Mouse (Mus musculus) midbrain, embryonic 16.5 days (tissue): ENCODE results near the gene Fbf1. TPM values are rescaled to one million over a fixed set of nuclear protein-coding genes. Genes with fewer than 3 reads are reported as not detected.

ENCODE experiments used
- ATAC-seq: fragments of 200-750 bp; cut with Nextera tagmentation; 2 replicates; pipeline ENCODE4 v1.8.0; 2017; ENCODE audit warnings: moderate TSS enrichment
- H3K27ac ChIP-seq: fragments of 300-500 bp; sonication (generic); 2 replicates; pipeline ENCODE4 v1.5.1; 2014; ENCODE audit warnings: mild to moderate bottlenecking, low read length, mixed read lengths
- H3K27me3 ChIP-seq: fragments of 300-500 bp; sonication (generic); 2 replicates; pipeline ENCODE4 v1.6.1; 2014; ENCODE audit warnings: low read depth, low read length, mixed read lengths; ENCODE audit not compliant: control insufficient read depth, insufficient read depth
- H3K36me3 ChIP-seq: fragments of 300-500 bp; sonication (generic); 2 replicates; pipeline ENCODE4 v1.6.1; 2014; ENCODE audit warnings: mild to moderate bottlenecking, low read length, moderate library complexity, mixed read lengths; ENCODE audit not compliant: control insufficient read depth, insufficient read depth
- H3K4me1 ChIP-seq: fragments of 300-500 bp; sonication (generic); 2 replicates; pipeline ENCODE4 v1.6.1; 2014; ENCODE audit warnings: mild to moderate bottlenecking, low read length, mixed read lengths; ENCODE audit not compliant: control insufficient read depth, insufficient read depth
- H3K4me2 ChIP-seq: fragments of 300-500 bp; sonication (generic); 2 replicates; pipeline ENCODE4 v1.6.1; 2014; ENCODE audit warnings: mild to moderate bottlenecking, low read length, mixed read lengths
- H3K4me3 ChIP-seq: fragments of 300-500 bp; sonication (generic); 2 replicates; pipeline ENCODE4 v1.5.1; 2014; ENCODE audit warnings: low read depth, mild to moderate bottlenecking, low read length, moderate library complexity, mixed read lengths
- H3K9ac ChIP-seq: fragments of 300-500 bp; sonication (generic); 2 replicates; pipeline ENCODE4 v1.6.1; 2014; ENCODE audit warnings: low read depth, low read length, mixed read lengths
- H3K9me3 ChIP-seq: fragments of 300-500 bp; sonication (generic); replicated peaks from 2 replicates; pipeline ENCODE4 v1.6.1; 2014; ENCODE audit warnings: mild to moderate bottlenecking, low read length, mixed read lengths; ENCODE audit not compliant: control insufficient read depth, poor library complexity, severe bottlenecking
- WGBS: fragments of 180-500 bp; shearing (Covaris S2); extraction: QIAGEN DNeasy Blood & Tissue Kit; methylation state at CpG from one replicate; pipeline ENCODE4 v1.1.7; 2014; 5-methylcytosine and 5-hydroxymethylcytosine counted together
- polyA plus RNA-seq: library from polyadenylated mRNA; unstranded; fragments of >200 nt; fragmentation: Nextera tagmentation; extraction: Ambion mirVana; gene quantifications from 2 replicates; pipeline ENCODE4 v1.2.1, GENCODE M21; 2015

Fbf1 gene
- polyA plus RNA-seq, 1 experiment from 2014 or later: 69.4 TPM

- H3K36me3 ChIP-seq: peaks cover 11% of the 10 kb centered on the region
- no peaks in the 10 kb centered on the region for H3K27me3 ChIP-seq
- H3K9me3 ChIP-seq: no peaks in the 10 kb centered on the region
- peaks cover 14% of the 10 kb centered on the region for H3K4me1 ChIP-seq
- H3K27ac ChIP-seq: no peak overlapping the region
- no peak for ATAC-seq
- no peak overlapping the region for H3K4me2 ChIP-seq
- no peak overlapping the region for H3K4me3 ChIP-seq
- WGBS: 87% methylated on average over 16 of the region's 16 CpGs
- no peak overlapping the region for H3K9ac ChIP-seq
Measured at GRCm38 (mm10) chr11:116132366-116133333, 35.3 kb downstream of the Fbf1 start.

- peak overlapping the region; percentile 76 for H3K4me2 ChIP-seq
- no peaks in the 10 kb centered on the region for H3K9me3 ChIP-seq
- H3K27ac ChIP-seq: 0 out of 2 replicates have a peak overlapping the region, but pooled peaks have one; percentile 90
- H3K36me3 ChIP-seq: peaks cover 11% of the 10 kb centered on the region
- peak overlapping the region; percentile 36; the same call in 1 of the 2 replicates for H3K9ac ChIP-seq
- H3K4me3 ChIP-seq: peak overlapping the region; percentile 62
- no peaks in the 10 kb centered on the region for H3K27me3 ChIP-seq
- 82% methylated on average over 15 of the region's 15 CpGs for WGBS
- peaks cover 14% of the 10 kb centered on the region for H3K4me1 ChIP-seq
- no peak for ATAC-seq
Measured at GRCm38 (mm10) chr11:116131349-116132170, 36.4 kb downstream of the Fbf1 start.

GRCm38 (mm10) chr11:116130488-116131205 is 37.3 kb downstream of the Fbf1 start, which contains the start of gene Trim65:
Gene Trim65 (minus strand): TSS chr11:116131128.
- peak; percentile 93 for ATAC-seq
- 1% methylated on average over 67 of the region's 69 CpGs for WGBS
- peak within 1 kb of the TSS; percentile 62 for H3K4me3 ChIP-seq
- H3K4me2 ChIP-seq: peak within 1 kb of the TSS; percentile 76
- H3K9me3 ChIP-seq: no peaks in the 10 kb centered on the region
- H3K27me3 ChIP-seq: no peaks in the 10 kb centered on the region
- H3K9ac ChIP-seq: peak within 1 kb of the TSS; percentile 76
- peaks cover 14% of the 10 kb centered on the region for H3K4me1 ChIP-seq
- H3K27ac ChIP-seq: peak within 1 kb of the TSS; percentile 90
- H3K36me3 ChIP-seq: peaks cover 13% of the 10 kb centered on the region

DNA sequence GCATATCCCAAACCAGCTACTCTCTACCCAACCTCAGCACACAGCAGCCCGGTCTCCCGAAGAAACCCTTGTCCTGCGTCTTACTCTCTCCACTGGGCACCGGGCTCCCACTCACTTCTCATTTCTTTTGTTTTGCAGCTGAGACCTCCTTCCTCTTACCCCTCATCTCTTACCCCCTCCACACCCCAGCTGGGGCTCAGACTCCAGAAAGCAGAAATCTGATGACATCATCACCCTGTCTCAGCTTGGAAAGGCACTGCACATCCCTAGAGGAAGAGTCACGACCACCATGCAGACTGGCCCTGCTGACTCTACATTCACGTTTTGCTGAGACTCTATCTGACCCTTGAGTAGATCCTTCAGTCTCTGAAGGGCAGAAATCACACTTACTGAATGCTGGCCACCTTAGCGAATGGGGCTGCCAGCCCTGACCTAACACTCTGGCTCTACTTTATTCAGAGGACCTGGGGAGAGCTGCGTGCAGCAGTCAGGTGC is 37.9 kb downstream of the Fbf1 start:
- Histone ChIP-seq H3K4me3 (peak overlapping the region; percentile 62), H3K4me1 (peaks cover 14% of the 10 kb centered on the region), H3K27me3 (no peaks in the 10 kb centered on the region), H3K9ac (peak overlapping the region; percentile 76), H3K9me3 (no peaks in the 10 kb centered on the region), H3K4me2 (peak overlapping the region; percentile 76), H3K27ac (peak overlapping the region; percentile 90), H3K36me3 (peaks cover 16% of the 10 kb centered on the region)
- ATAC-seq: peak; percentile 6
- 29% methylated on average over 8 of the region's 8 CpGs for WGBS

GRCm38 (mm10) chr11:116129091-116129790 is 38.7 kb downstream of the Fbf1 start:
- Histone ChIP-seq H3K9me3 (no peaks in the 10 kb centered on the region), H3K36me3 (peaks cover 12% of the 10 kb centered on the region), H3K27ac (no peak overlapping the region), H3K27me3 (no peaks in the 10 kb centered on the region), H3K9ac (0 out of 2 replicates have a peak overlapping the region, but pooled peaks have one; percentile 76), H3K4me1 (peaks cover 14% of the 10 kb centered on the region), H3K4me3 (no peak overlapping the region), H3K4me2 (no peak overlapping the region)
- ATAC-seq: no peak
- WGBS: 81% methylated on average over 9 of the region's 9 CpGs

GRCm38 (mm10) chr11:116127986-116128385 is 40.0 kb downstream of the Fbf1 start:
- peaks cover 12% of the 10 kb centered on the region for H3K36me3 ChIP-seq
- 0 out of 2 replicates have a peak overlapping the region, but pooled peaks have one; percentile 16 for H3K9ac ChIP-seq
- peaks cover 14% of the 10 kb centered on the region for H3K4me1 ChIP-seq
- ATAC-seq: no peak
- 71% methylated on average over 9 of the region's 9 CpGs for WGBS
- no peak overlapping the region for H3K4me3 ChIP-seq
- no peaks in the 10 kb centered on the region for H3K27me3 ChIP-seq
- no peak overlapping the region for H3K4me2 ChIP-seq
- no peak overlapping the region for H3K27ac ChIP-seq
- H3K9me3 ChIP-seq: no peaks in the 10 kb centered on the region

- Histone ChIP-seq H3K4me3 (no peak within 1 kb of the TSS), H3K9ac (0 out of 2 replicates have a peak within 1 kb of the TSS, but pooled peaks have one; percentile 16), H3K27me3 (no peaks in the 10 kb centered on the region), H3K36me3 (peaks cover 9% of the 10 kb centered on the region), H3K27ac (no peak within 1 kb of the TSS), H3K9me3 (no peaks in the 10 kb centered on the region), H3K4me1 (peaks cover 14% of the 10 kb centered on the region), H3K4me2 (no peak within 1 kb of the TSS)
- ATAC-seq: no peak
- WGBS: 28% methylated on average over 23 of the region's 23 CpGs
Measured at GRCm38 (mm10) chr11:116127156-116127980, 40.6 kb downstream of the Fbf1 start, which contains the start of gene Trim47. Gene Trim47 (minus strand): TSS chr11:116127210.
